Mouse (Mus musculus): ENCODE measurements around the gene Eya3.
"Not testable (repeated sequence)": the region's sequence is repeated elsewhere in the genome, so short reads cannot be mapped to it uniquely, and the experiment has no call there.

Eya3 gene

GRCm38 (mm10) chr4:132737154-132737553 lies 98.4 kb downstream of the Eya3 start:
- not testable (repeated sequence) for DNase-seq (ENCODE audit: low spot score in 2 of 2)

- no peak for DNase-seq (ENCODE audit: low spot score in 2 of 2)
These were observed 102.7 kb downstream of the Eya3 start for GRCm38 (mm10) chr4:132741491-132741890.

GRCm38 (mm10) chr4:132743992-132744911 lies 105.5 kb downstream of the Eya3 start:
- DNase-seq (ENCODE audit: low spot score in 2 of 2) = no peak

- DNase-seq (ENCODE audit: low spot score in 2 of 2) = no peak
These were observed 108.2 kb downstream of the Eya3 start for GRCm38 (mm10) chr4:132746911-132747517.

- peak; percentile 36 to 71 for DNase-seq (ENCODE audit: low spot score in 2 of 2)
These were observed 109.0 kb downstream of the Eya3 start for GRCm38 (mm10) chr4:132747664-132748259.

GRCm38 (mm10) chr4:132748778-132749177 lies 110.0 kb downstream of the Eya3 start:
- no peak for DNase-seq (ENCODE audit: low spot score in 2 of 2)

- DNase-seq (ENCODE audit: low spot score in 2 of 2) = no peak
These were observed 110.6 kb downstream of the Eya3 start for GRCm38 (mm10) chr4:132749258-132749982.

GRCm38 (mm10) chr4:132752992-132753391 lies 114.2 kb downstream of the Eya3 start:
- DNase-seq (ENCODE audit: low spot score in 2 of 2) = no peak

GRCm38 (mm10) chr4:132756974-132757373 lies 118.2 kb downstream of the Eya3 start, which contains the start of gene Smpdl3b:
Gene Smpdl3b (minus strand): TSS chr4:132757252.
- DNase-seq (ENCODE audit: low spot score in 2 of 2) = peak in 1 of 2 experiments; percentile 66

GRCm38 (mm10) chr4:132757633-132758351 lies 119.0 kb downstream of the Eya3 start:
- no peak for DNase-seq (ENCODE audit: low spot score in 2 of 2)

- DNase-seq (ENCODE audit: low spot score in 2 of 2) = no peak
These were observed 121.5 kb downstream of the Eya3 start for GRCm38 (mm10) chr4:132760296-132760695.

- no peak for DNase-seq (ENCODE audit: low spot score in 2 of 2)
These were observed 123.8 kb downstream of the Eya3 start for GRCm38 (mm10) chr4:132762602-132763001.

GRCm38 (mm10) chr4:132763125-132763524 lies 124.3 kb downstream of the Eya3 start:
- DNase-seq (ENCODE audit: low spot score in 2 of 2) = not testable (repeated sequence)

GRCm38 (mm10) chr4:132767914-132768876 lies 129.4 kb downstream of the Eya3 start, which contains the start of gene Rpa2:
Gene Rpa2 (plus strand): TSS chr4:132768332.
- DNase-seq (ENCODE audit: low spot score in 2 of 2) = peak; percentile 98

GRCm38 (mm10) chr4:132771776-132772175 lies 133.0 kb downstream of the Eya3 start:
- no peak for DNase-seq (ENCODE audit: low spot score in 2 of 2)
